Mouse (Mus musculus): ENCODE measurements around the gene Rwdd4a. TPM values are rescaled to one million over a fixed set of nuclear protein-coding genes. Genes with fewer than 3 reads are reported as not detected.

Gene Rwdd4a
- total and polyA plus RNA-seq, 3 experiments: 47.2 to 64.0 TPM; not detected in 1

DNA sequence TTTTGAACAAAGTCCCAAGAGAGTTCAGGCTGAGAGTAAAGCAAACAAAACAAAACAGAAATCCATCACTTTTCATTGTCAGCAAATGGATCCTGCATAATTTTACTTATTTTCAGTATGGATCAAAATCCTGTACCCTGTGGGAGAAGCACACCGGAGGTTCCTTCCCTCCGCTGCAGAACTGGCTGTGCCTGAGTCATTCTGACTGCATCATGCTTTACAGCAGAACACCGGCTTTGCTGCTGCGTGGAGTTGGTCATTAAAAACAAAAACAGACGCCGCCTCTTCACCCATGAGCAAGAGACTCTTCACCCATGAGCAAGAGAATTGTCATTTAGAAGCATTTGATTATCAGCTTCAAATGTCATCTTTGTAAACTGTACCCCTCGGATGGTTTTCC lies 27.3 kb downstream of the Rwdd4a start:
- no peak overlapping the region for H3K27ac ChIP-seq (ENCODE audit: control insufficient read depth, low read depth, low read length)
- no peak for DNase-seq (ENCODE audit: low read depth, low spot score)
- H3K36me3 ChIP-seq (ENCODE audit: control insufficient read depth in 1 of 2, insufficient read depth in 2 of 2, low read length in 2 of 2): no peaks in the 10 kb centered on the region
- no peaks in the 10 kb centered on the region for H3K9me3 ChIP-seq (replicated peaks; ENCODE audit: insufficient read depth, low read length)
- no peak overlapping the region for H3K9ac ChIP-seq (ENCODE audit: control insufficient read depth, low read depth, low read length, poor library complexity, severe bottlenecking)
- H3K27me3 ChIP-seq (ENCODE audit: control insufficient read depth in 1 of 2, insufficient read depth in 2 of 2, low read length in 2 of 2): peaks cover 0 to 1% of the 10 kb centered on the region in 2 experiments; a peak in 1 of 4 replicates
- TF ChIP-seq JUND (IDR thresholded peaks at IDR 0.05; ENCODE audit: low read depth, low read length): no peak
- no peaks in the 10 kb centered on the region for H3K79me2 ChIP-seq (ENCODE audit: control insufficient read depth, insufficient read depth, low read length, poor library complexity)
- H3K4me3 ChIP-seq (ENCODE audit: control insufficient read depth in 1 of 2, insufficient read depth in 1 of 2, low read depth in 2 of 2, low read length in 2 of 2): no peak overlapping the region
- H3K4me1 ChIP-seq (ENCODE audit: control insufficient read depth in 1 of 2, insufficient read depth in 2 of 2, low read length in 2 of 2): no peaks in the 10 kb centered on the region

DNA sequence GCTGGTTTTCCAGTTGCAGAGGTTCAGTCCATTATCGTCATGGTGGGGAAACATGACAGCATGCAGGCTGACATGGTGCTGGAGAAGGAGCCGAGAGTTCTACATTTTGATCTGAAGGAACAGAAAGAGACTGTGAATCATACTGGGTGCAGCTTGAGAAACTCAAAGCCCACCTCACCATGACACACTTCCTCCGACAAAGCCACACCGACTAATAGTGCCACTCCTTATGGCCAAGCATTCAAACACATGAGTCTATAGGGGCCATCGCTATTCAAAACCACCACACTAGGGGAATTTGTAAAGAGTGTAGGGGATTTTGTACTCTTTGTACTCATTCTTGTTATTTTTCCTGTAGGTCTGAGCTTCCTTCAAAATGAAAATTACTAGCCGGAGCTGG lies 33.1 kb downstream of the Rwdd4a start:
- no peaks in the 10 kb centered on the region for H3K9me3 ChIP-seq (replicated peaks; ENCODE audit: insufficient read depth, low read length)
- TF ChIP-seq RCOR1 (IDR thresholded peaks at IDR 0.05; ENCODE audit: low read depth, low read length) (no peak), ETS1 (IDR thresholded peaks at IDR 0.05; ENCODE audit: low read depth, low read length) (no peak), MYC (IDR thresholded peaks at IDR 0.05; ENCODE audit: low read depth, low read length) (no peak), ZMIZ1 (IDR thresholded peaks at IDR 0.05; ENCODE audit: low read depth, low read length) (no peak), CHD2 (IDR thresholded peaks at IDR 0.05; ENCODE audit: low read length) (no peak), MXI1 (IDR thresholded peaks at IDR 0.05; ENCODE audit: low read depth, low read length) (no peak), UBTF (IDR thresholded peaks at IDR 0.05; ENCODE audit: borderline replicate concordance, insufficient read depth, low read depth, low read length) (no peak), POLR2AphosphoS2 (IDR thresholded peaks at IDR 0.05; ENCODE audit: low read length) (no peak), JUND (IDR thresholded peaks at IDR 0.05; ENCODE audit: low read depth, low read length) (no peak), HCFC1 (IDR thresholded peaks at IDR 0.05; ENCODE audit: low read depth, low read length) (no peak), KAT2A (conservative IDR thresholded peaks at IDR 0.05; ENCODE audit: low read depth, low read length) (no peak), POLR2AphosphoS5 (IDR thresholded peaks at IDR 0.05; ENCODE audit: borderline replicate concordance, low read depth, low read length) (no peak), MAX (IDR thresholded peaks at IDR 0.05; ENCODE audit: low read length) (no peak), ZKSCAN1 (IDR thresholded peaks at IDR 0.05; ENCODE audit: low read depth, low read length) (no peak), CTCF (IDR thresholded peaks at IDR 0.05 in 2 of 3, conservative IDR thresholded peaks at IDR 0.05 in 1 of 3; ENCODE audit: control insufficient read depth in 1 of 3, insufficient read depth in 1 of 3, low read depth in 2 of 3, low read length in 3 of 3, poor library complexity in 1 of 3, severe bottlenecking in 1 of 3) (no peak), GABPA (IDR thresholded peaks at IDR 0.05; ENCODE audit: low read depth, low read length) (no peak), TCF12 (IDR thresholded peaks at IDR 0.05; ENCODE audit: low read depth, low read length) (no peak), MYB (IDR thresholded peaks at IDR 0.05; ENCODE audit: low read depth, low read length) (no peak)

More for the DNA sequence above, 33.1 kb downstream of the Rwdd4a start:
- H3K4me1 ChIP-seq (ENCODE audit: control insufficient read depth in 1 of 2, insufficient read depth in 2 of 2, low read length in 2 of 2): no peaks in the 10 kb centered on the region
- H3K27ac ChIP-seq (ENCODE audit: control insufficient read depth, low read depth, low read length): no peak overlapping the region
- no peak for DNase-seq (ENCODE audit: low read depth, low spot score)
- no peak overlapping the region for H3K4me3 ChIP-seq (ENCODE audit: control insufficient read depth in 1 of 2, insufficient read depth in 1 of 2, low read depth in 2 of 2, low read length in 2 of 2)
- no peaks in the 10 kb centered on the region for H3K36me3 ChIP-seq (ENCODE audit: control insufficient read depth in 1 of 2, insufficient read depth in 2 of 2, low read length in 2 of 2)
- no peaks in the 10 kb centered on the region for H3K27me3 ChIP-seq (ENCODE audit: control insufficient read depth in 1 of 2, insufficient read depth in 2 of 2, low read length in 2 of 2)
- no peaks in the 10 kb centered on the region for H3K79me2 ChIP-seq (ENCODE audit: control insufficient read depth, insufficient read depth, low read length, poor library complexity)
- no peak overlapping the region for H3K9ac ChIP-seq (ENCODE audit: control insufficient read depth, low read depth, low read length, poor library complexity, severe bottlenecking)

Measured in MEL (cell line).